Mouse (Mus musculus) heart, postnatal 10 days (tissue): ENCODE data around the gene G430095P16Rik. TPM values are rescaled to one million over a fixed set of nuclear protein-coding genes. Genes with fewer than 3 reads are reported as not detected.

Source experiments
- DNase-seq, 2 experiments: peaks; one replicate each; pipeline ENCODE4 v3.0.0; 2021
- intact Hi-C: fragments of 180-260 bp; cut with DNase I; formaldehyde crosslinking; loops from one replicate; pipeline ENCODE4 v1.15.1; 2025
- total RNA-seq, 2 experiments: library from RNA; stranded (reverse); gene quantifications; 2 replicates each; pipeline ENCODE4 v1.2.3; 2021

Gene G430095P16Rik
- total RNA-seq, 2 experiments from 2014 or later = 0.50 to 0.89 TPM

DNA sequence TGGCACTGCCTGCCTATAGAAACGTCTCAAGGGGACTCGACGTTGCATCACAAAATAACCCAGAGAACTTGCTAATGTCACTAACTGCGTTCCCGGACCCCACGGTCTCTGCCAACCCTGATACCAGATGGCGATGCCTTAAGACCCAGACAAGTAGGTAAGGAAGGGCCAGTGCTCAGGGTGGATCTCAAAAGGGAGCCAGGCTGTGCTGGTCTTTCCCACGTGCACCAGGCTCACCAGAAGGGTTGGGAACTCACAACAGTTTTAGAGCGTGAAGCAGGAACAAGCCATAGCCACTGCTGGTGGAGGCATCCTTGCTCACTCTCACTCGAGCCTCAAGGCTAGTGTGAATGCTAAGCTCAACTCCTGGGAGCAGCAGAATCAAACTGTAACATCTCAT is 44.4 kb downstream of the G430095P16Rik start:
- intact Hi-C loops = no loop called here

DNA sequence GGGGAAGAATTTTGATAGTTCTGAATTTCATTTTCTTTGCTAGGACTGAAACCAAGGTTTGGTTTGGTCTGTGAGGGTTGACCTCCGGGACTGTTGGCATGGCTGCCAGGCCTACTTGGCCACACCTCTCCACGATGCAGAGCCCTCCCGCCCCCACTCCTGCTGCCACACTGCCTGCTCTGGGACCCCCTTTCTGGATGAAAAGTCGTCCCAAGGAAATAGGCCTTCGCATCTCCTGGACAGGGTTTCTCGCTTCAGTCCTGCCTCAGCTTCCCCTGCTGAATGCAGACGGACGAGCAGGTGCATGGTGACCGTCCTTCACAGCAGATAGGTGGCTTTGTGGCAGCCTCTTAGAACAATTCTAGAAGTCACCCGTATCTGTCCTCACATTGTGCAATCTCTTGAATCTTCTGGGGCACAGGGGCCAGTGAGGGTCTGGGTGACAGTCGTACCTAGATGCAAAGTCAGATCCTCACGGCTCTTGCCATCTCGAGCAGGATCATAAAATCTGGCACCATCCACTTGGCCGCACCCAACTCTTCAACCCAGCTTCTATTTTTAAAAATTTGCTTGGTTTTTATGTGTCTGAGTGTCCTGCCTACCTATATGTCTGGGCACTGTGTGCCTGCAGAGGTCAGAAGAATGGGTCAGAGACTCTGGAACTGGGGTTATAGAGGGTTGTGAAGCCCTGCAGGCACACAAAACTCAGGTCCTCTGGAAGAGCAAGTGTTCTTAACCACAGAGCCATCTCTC is 45.7 kb downstream of the G430095P16Rik start:
- no peak for DNase-seq

More for the DNA sequence above, 44.4 kb downstream of the G430095P16Rik start:
- DNase-seq = no peak

DNA sequence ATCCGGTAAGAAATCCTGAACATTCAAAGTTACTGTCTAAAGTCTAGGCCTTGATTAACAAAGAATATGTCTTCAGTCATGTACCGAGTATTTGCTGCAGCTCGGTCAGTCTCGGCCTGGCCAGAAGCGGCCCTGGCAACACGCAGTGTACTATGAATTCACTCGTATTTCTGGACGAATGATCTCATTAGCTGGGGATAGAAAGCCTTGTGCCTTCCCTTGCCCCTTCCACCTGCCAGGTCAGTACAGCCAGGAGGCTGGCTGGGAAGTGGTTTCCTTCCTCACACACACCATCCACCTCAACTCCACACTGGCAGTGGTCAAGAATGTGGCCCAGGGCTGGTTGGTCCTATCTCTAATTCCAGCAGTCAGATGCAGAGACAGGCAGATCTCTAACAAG is 46.5 kb downstream of the G430095P16Rik start:
- DNase-seq = no peak
- intact Hi-C loops = no loop called here

More for the DNA sequence above, 45.7 kb downstream of the G430095P16Rik start:
- intact Hi-C loops = no loop called here

DNA sequence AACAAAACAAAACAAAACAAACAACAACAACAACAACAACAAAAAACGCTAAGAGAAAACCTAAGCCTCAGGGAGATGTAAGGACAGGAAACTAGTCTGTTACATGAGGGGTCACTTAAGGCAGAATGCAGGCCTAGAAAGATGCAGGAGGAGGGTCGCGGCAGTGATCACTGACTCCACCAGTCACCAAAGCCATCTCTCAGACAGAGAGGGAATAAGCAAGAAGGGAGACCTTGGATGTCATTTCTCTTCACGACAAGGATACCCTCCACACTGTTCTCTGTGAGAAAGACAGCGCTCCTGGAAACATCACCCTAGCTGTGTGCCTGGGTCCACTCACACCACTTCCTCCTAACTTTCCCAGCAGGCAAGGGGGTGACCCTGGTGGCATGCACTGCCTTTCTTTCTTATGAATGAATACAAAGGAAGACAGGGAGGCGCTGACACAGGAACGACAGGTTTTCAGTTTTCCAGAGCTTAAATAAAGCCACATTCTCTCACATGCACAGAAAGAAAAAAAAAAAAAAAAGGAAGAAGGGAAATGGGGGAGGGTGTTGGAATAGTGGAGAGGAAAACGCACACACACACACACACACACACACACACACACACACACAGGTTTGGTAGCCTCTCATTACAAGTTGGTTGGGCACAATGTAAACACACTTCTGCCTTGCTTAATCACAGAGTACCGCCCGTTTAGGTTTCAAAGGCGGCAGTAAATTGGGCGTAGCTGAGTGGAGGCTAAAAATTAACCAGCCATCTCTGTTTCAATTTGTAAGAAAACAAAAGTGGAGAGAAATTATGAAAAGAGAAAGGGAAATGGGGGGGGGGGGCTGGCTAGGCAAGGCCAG is 47.5 kb downstream of the G430095P16Rik start:
- intact Hi-C loops = no loop called here
- DNase-seq = no peak

DNA sequence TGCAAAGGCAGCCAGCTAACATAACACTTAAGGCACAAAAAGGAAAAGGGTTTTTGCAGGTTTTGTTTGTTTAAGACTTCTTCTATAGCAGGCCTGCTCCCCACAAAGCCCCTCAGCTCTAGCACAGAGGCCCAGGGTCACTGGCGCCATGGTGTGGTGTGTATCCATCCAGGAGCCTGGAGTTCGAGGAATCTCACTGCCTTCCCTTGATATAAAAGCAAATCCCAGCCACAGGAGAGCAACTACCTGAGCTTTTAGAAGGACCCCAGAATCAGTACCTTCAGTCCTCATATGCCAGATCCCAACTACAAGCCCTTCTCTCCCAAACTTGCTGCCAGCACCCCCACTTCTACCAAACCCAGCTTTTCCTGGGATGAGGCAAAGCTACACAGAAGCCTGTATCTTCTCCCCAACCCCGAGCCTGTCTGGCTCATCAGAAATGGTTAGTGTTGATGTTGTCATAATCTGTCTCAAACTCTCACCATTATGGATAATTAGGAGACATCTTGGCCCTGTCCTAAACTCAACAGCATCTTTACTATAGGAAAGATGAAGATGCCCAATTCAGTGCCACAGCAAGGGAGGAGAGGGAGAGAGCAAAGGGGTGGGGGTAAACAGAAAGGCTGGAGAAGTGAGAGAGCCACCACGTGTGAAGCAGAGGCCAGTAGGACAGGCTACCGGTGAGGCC is 48.3 kb downstream of the G430095P16Rik start:
- DNase-seq = no peak
- intact Hi-C loops = no loop called here

DNA sequence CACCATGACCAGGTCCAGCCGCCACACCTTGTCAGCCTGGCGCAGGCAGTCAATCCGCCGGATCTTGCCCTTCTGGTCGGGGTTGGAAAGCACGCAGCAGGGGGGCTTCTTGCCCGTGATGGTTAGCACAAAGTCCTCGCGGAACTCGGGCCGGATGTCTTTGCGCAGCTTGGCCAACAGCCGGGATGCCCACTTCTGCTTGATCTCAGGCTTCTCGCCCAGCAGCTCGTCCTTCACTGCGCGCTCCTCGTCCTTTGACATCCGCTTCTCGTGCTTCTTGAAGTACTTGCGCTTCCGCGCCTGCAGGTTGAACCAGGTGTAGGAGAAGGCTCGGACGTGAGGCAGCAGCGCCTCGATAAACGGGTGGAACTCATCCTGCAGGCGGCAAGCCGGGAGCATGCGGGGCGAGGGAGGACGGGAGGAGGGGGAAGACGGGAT is 49.2 kb downstream of the G430095P16Rik start:
- intact Hi-C loops = no loop called here
- DNase-seq = no peak

DNA sequence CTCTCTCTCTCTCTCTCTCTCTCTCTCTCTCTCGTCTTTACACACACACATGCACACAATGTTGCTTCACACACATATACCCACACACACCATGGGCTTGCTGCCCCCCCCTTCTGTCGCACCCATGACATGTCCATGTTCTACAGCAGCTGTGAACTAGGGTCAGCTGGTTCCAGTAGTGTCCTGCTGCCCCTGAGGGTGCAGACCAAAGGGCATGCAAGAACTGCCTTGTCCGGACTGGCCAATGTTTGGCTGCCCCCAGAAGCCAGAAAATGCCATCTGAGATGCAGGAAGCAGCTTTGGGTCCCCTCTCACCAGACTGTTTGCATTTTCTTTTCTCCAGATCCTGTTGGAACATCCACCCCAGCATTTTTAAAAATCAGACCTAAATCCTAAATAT is 49.8 kb downstream of the G430095P16Rik start:
- intact Hi-C loops = no loop called here
- no peak for DNase-seq

DNA sequence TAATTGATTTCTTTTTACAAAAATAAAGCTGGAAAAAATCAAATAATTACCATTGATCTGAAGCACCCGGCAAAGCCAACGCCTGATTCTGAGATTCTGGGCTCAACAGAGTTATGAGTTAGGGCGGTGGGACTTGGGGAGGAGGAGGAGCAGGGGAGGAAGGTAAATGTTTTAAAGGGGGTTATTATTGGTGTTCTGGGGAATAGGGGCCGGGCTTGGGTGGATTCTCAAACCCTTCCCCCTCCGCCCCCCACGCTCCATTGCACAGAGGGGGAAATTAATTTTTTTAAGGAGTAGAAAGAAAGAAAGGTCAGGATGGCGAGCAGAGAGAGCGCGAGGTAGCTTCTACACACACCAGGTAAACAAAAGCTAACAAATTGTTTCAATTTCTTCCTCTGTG is 50.5 kb downstream of the G430095P16Rik start:
- intact Hi-C loops = no loop called here
- no peak for DNase-seq

DNA sequence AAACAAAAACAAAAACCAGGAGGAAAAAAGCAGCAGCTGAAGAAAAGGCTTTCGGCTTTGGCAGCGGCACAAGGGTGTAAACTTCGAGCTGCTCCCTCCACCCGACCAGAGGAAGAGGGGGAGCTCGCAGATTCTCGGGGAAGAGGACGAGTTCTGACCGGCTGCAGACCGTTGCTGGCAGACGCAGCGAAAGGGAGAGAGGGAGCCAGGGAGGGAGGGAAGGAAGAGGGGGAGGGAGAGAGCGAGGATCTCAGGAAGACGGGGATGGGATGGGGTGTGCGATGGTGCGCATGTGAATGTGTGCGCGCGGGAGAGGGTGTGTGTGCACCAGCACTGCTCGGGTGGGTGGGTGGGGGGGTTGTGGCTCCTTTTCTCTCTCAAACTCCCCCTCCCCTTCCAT is 51.0 kb downstream of the G430095P16Rik start:
- intact Hi-C loops = loop anchor here (2.0 kb wide), 1 partner anchor 23 kb away; no protein-coding TSS in a partner anchor
- DNase-seq = peak; percentile 87

DNA sequence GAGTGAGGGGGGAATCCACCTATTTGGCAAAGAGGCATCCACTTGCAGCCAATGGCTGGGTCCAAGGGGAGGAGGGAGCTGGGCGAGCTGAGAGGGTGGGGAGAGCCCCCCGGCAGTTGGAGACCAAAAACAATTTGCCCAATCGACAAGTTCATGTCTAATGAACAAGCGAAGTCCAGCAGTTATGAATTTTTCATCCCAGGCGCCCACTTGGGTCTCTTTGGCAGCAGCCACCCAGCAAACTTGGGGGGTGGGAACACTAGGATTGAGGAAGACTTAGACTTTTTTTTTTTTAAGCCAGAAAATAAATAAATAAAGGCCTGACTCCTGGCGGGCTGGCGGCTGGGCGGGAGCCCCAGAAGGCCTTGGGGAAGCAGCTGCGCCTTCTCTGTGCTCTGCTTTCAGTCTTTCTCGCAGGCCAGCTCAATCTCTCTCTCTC is 51.7 kb downstream of the G430095P16Rik start:
- DNase-seq = peak; percentile 74 to 79
- intact Hi-C loops = loop anchor here (2.0 kb wide), 1 partner anchor 22 kb away; no protein-coding TSS in a partner anchor

DNA sequence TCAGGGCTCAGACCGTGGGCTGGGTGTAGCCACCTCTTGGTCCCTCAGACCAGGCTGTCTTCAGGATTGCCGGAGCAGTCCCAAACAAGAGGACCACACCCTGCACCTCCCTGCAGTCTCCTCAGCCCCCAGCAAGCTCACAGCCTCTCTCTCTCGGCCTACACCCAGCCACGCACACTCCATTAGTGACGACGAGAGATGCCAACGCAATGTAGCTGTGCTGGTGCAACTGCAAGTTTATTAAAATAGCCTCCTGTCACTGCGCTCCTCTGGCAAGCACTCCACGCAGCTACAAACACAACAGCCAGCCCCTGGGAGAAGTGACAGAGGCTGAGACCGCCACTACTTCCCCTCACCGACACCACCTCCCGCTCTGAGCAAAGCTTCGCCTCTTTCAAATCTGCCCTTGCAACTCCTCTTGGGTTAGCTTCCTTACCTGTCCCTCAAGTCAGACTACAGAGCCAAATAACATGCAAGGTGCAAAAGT is 52.3 kb downstream of the G430095P16Rik start:
- intact Hi-C loops = loop anchor here (2.0 kb wide), 1 partner anchor 22 kb away; no protein-coding TSS in a partner anchor

DNA sequence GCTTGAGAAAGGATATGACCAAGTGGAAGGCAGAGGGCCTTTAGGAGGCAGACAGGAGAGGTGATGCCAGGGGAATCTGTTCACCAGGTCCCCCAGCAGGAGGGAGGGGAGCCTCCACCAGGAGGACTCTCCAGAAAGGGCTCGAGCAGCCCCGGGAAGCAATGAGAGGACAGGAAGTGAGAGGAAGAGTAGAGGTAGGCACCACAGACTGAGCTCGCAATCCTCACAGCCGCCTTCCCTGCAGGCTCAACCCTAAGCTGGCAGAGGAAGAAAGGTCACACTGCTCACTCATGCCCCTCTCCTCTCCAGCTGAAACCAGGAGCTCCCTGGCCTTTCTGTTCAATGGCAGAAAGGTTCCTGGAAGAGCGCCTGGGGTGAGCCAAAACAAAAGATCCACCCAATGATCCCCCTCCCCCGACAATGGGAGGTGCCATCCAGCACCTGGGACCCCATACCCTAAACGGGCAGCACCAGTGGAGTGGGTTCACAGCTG is 52.9 kb downstream of the G430095P16Rik start:
- no peak for DNase-seq
- intact Hi-C loops = loop anchor here (2.0 kb wide), 1 partner anchor 21 kb away; no protein-coding TSS in a partner anchor

More for the DNA sequence above, 52.3 kb downstream of the G430095P16Rik start:
- peak; percentile 62 to 69 for DNase-seq

Other genes with a start within 250 kb of the G430095P16Rik start
- gene Ier2, start 60.2 kb upstream of the G430095P16Rik start, total RNA-seq = 10 to 100 TPM; 30.8 to 31.4 TPM
- 10 to 100 TPM; 40.3 to 40.6 TPM for gene Trmt1, start 36.7 kb upstream of the G430095P16Rik start, total RNA-seq
- 10 to 100 TPM; 50.2 TPM for gene Nacc1, start 35.1 kb upstream of the G430095P16Rik start, total RNA-seq
- gene Lyl1, start 21.6 kb upstream of the G430095P16Rik start, total RNA-seq = 1 to 10 TPM; 8.4 to 9.1 TPM
- 100 to 1,000 TPM; 256 to 266 TPM for gene Nfix, start 77.3 kb downstream of the G430095P16Rik start, total RNA-seq
- gene Dand5, start 99.8 kb downstream of the G430095P16Rik start, total RNA-seq = 1 to 10 TPM; 3.1 to 3.8 TPM
- 10 to 100 TPM; 23.7 to 25.0 TPM for gene Gadd45gip1, start 108.5 kb downstream of the G430095P16Rik start, total RNA-seq
- 10 to 100 TPM; 77.8 to 88.5 TPM for gene Rad23a, start 117.7 kb downstream of the G430095P16Rik start, total RNA-seq
- 100 to 1,000 TPM; 275 to 333 TPM for gene Calr, start 123.9 kb downstream of the G430095P16Rik start, total RNA-seq
- 10 to 100 TPM; 31.7 to 32.5 TPM for gene Farsa, start 134.0 kb downstream of the G430095P16Rik start, total RNA-seq
- 1 to 10 TPM; 6.9 TPM for gene Syce2, start 149.1 kb downstream of the G430095P16Rik start, total RNA-seq
- gene Gcdh, start 170.9 kb downstream of the G430095P16Rik start, total RNA-seq = 10 to 100 TPM; 31.7 to 32.8 TPM
- under 1 TPM; 0.17 to 0.22 TPM for gene Klf1, start 178.9 kb downstream of the G430095P16Rik start, total RNA-seq
- gene Dnase2a, start 185.6 kb downstream of the G430095P16Rik start, total RNA-seq = 1 to 10 TPM; 6.4 to 7.3 TPM
- under 1 TPM in 1 of 2 experiments, not detected in 1; 0.07 TPM for gene Mast1, start 214.4 kb downstream of the G430095P16Rik start, total RNA-seq
- not detected for gene Rtbdn, start 224.0 kb downstream of the G430095P16Rik start, total RNA-seq
- gene Gm49661, start 246.4 kb downstream of the G430095P16Rik start, total RNA-seq = 1 to 10 TPM in 1 of 2 experiments, not detected in 1; 1.6 TPM
- gene Prdx2, start 246.6 kb downstream of the G430095P16Rik start, total RNA-seq = 100 to 1,000 TPM; 689 to 769 TPM
- gene Rnaseh2a, start 246.8 kb downstream of the G430095P16Rik start, total RNA-seq = 10 to 100 TPM; 53.4 to 55.4 TPM